Mouse (Mus musculus): ENCODE measurements around the gene Xrcc4. TPM values are rescaled to one million over a fixed set of nuclear protein-coding genes. Genes with fewer than 3 reads are reported as not detected.

Xrcc4 gene
- polyA plus RNA-seq, 1 experiment from 2014 or later: 16.9 TPM

DNA sequence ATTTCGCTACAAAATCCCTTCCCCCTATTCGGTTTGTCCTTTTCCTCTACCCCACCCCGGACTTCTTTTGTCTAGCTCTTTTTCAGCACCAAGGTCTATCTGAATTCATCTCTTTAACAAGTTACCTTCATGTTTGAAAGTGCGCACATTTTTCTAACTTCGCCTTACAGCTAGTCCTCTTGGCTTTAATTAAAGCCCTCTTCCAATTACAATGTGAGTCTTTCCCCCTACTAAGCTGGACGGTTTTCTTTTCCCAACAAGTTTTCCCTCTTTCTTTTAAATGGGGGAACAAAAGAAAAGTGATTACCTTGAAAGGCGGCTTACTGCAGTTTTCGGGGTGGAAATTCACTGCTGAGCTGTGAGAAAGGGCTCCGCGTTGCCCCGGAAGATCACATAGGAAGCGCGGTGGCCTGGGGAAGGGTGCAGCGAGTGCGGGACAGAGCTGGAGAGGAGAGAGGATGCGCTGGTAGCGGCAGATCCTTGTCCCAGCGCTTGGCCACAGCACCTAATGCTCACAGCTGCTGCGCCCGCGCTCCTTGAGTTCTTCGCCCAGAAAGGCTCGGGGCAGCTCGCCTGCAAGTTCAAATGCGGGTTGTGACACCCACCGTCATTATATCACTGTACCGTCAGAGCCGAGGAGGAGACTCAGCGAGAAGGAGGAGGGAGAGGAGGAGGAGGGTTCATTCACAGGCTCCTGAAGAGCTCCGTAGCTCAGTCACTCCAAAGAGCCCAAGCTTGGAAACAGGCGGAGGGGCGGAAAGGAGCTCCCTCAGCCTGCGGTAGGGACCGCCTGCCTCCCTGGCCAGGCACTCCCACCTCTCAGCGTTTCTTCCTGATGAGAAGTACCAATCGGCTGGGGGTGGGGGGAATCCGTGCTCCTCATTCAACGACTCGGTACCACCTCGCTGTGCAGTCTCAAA is 347.4 kb downstream of the Xrcc4 start, which contains the start of gene Vcan:
TSS of gene Vcan (minus strand) at position 744 of the 920 bp plus-strand sequence.
- Histone ChIP-seq H3K4me3 (peak within 1 kb of the TSS; percentile 51), H3K4me1 (peaks cover 25% of the 10 kb centered on the region), H3K36me3 (no peaks in the 10 kb centered on the region), H3K9me3 (no peaks in the 10 kb centered on the region), H3K27me3 (no peaks in the 10 kb centered on the region), H3K9ac (replicated peaks) (peak within 1 kb of the TSS; percentile 63), H3K27ac (replicated peaks) (peak within 1 kb of the TSS; percentile 91), H3K4me2 (replicated peaks) (peak within 1 kb of the TSS; percentile 97)
- under 1% methylated on average over 40 of the region's 40 CpGs for WGBS
- peak; percentile 72 for ATAC-seq (replicated peaks)

DNA sequence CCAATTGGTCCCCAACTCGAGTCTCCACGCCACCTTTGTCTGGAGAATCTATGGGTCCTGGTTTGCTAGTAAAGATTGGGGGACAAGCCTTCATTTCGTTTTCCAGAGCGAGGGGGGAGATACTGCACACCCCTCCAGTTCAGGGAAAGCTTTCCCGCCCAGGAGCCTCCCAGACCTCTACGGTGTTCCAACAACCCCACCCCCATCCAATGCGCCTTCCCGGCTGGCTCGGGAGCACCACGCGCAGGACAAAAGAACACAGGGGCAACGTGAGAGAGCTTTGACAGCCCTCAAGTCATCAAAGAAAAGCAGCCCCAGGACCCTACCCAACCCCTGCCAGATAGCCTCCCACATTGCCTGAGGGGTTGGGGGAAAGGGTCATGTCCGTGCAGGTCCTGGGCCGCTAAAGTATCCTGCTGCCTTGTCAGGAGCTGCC is 348.3 kb downstream of the Xrcc4 start:
- Histone ChIP-seq H3K4me1 (peaks cover 25% of the 10 kb centered on the region), H3K9ac (replicated peaks) (peak overlapping the region; percentile 63), H3K9me3 (no peaks in the 10 kb centered on the region), H3K4me2 (replicated peaks) (peak overlapping the region; percentile 97), H3K27ac (replicated peaks) (peak overlapping the region; percentile 91), H3K27me3 (no peaks in the 10 kb centered on the region), H3K36me3 (no peaks in the 10 kb centered on the region), H3K4me3 (peak overlapping the region; percentile 51)
- WGBS: under 1% methylated on average over 14 of the region's 14 CpGs
- peak; percentile 51 for ATAC-seq (replicated peaks)

DNA sequence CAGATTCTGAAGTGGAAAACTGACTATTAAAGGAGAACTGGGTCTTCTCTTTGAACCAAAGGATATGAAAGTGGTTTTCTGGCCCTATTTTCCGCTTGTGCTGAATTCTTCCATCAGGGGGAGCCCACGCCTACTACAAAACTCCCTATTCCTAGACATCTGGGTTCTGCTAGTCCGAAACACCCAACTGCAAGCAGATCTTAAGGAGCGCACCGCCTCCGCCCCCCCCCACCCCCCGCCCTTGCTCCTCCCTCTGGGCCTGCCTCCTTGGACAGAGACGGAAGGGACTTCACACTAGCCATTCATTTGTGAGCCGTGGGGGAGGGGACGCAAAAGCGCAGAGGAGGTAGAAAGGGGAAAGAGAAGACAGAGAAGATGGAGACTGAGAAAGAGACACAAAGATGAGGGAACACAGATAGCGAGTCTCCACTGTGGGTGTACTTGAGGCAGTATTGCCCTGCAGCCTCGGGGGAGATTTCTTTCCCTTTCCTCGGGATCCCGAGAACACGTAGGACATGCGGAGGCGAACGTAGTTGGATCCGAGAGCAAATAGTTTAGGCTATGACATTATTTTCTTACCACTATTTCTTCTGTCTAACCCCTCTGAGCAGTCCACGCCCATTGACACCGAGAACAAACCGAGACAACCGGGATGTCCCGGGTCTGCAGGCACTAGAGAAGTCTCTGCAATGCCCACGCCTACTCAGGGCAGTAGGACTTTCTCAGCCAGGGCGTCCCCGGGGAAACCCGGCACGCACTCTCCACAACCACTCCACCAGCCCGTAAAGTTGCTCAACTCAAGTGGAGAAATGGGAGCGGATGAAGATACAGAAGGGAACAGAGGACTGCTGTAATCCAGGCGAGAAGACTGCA is 348.9 kb downstream of the Xrcc4 start:
- peak; percentile 87 for ATAC-seq (replicated peaks)
- peak overlapping the region; percentile 97 for H3K4me2 ChIP-seq (replicated peaks)
- H3K27me3 ChIP-seq: no peaks in the 10 kb centered on the region
- peaks cover 25% of the 10 kb centered on the region for H3K4me1 ChIP-seq
- peak overlapping the region; percentile 51 for H3K4me3 ChIP-seq
- H3K27ac ChIP-seq (replicated peaks): peak overlapping the region; percentile 91
- peak overlapping the region; percentile 63 for H3K9ac ChIP-seq (replicated peaks)
- under 1% methylated on average over 33 of the region's 33 CpGs for WGBS
- H3K36me3 ChIP-seq: no peaks in the 10 kb centered on the region
- no peaks in the 10 kb centered on the region for H3K9me3 ChIP-seq

DNA sequence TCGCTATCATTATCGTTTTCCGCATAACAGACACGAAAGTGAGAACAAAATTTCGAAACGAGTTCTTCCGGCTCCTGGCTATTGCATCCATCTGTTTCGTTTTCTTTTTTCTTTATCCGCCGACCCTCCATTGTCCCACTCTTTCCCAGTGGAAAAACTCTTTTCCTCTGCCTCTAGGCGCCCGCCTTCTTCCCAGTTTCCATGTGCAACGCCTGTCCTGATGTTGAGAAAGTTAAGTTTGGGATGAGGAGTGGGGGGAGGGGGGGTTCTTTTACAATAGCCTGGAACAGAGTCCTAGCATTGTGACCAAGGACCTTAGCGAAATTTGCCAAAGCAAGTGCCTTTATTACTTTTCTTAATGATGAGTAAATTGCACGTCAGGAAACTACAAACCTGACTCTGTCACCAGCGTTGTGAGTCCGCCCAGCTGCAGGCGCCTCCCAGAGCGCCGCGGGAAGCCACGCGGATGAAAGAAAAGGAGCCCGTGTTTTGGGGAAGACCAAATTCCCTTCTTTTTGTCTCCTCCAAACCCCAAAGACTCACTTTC is 349.6 kb downstream of the Xrcc4 start:
- H3K27ac ChIP-seq (replicated peaks): peak overlapping the region; percentile 91
- peak overlapping the region; percentile 97 for H3K4me2 ChIP-seq (replicated peaks)
- peak overlapping the region; percentile 51 for H3K4me3 ChIP-seq
- ATAC-seq (replicated peaks): peak; percentile 21; the same call in 1 of the 2 replicates
- peak overlapping the region; percentile 63 for H3K9ac ChIP-seq (replicated peaks)
- under 1% methylated on average over 24 of the region's 24 CpGs for WGBS
- no peaks in the 10 kb centered on the region for H3K9me3 ChIP-seq
- no peaks in the 10 kb centered on the region for H3K27me3 ChIP-seq
- peaks cover 25% of the 10 kb centered on the region for H3K4me1 ChIP-seq
- no peaks in the 10 kb centered on the region for H3K36me3 ChIP-seq

DNA sequence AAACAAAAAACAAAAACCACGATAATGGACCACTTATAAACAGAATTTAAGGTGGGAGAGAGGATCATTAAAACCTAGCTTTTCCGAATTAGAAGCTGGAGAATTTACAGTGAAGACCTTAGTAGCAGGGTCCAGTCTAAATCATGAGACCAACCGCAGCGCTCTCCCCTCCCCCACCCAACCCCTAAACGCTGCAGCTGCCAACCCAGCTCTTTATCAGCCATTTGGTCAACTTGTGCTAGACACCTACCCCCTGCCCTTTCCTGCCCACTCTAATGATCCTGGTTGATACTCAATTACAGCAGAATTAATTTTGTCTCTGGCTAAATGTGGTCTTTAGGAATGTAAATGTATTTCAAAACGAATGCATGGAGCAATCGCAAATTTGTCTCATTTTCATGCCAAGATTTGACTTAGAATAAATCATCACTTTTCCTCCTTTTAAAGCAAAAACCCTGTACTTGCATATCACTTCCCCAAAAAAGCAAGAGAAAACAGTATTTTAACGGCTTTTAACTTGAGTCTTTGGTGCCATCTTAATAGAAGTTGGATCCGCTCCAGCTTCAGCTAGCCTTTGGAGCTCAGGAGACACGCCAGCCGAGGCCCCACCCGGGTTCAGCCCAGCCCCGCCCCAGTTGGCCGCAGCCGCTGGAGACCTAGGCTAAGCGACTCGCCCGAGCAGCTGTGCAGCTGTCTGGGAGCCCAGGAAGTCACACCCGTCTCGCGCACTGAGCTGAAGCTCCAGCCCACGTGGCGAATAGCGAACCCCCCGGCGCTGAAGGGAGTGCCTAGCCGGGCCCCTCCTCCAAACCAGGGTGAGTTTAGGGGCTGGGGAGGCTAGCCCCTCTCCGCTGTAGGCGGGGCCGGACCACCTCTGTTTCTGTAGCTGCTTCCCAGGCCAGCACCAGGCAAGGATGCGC is 350.4 kb downstream of the Xrcc4 start:
- H3K9me3 ChIP-seq: no peaks in the 10 kb centered on the region
- H3K27ac ChIP-seq (replicated peaks): peak overlapping the region; percentile 91
- peak overlapping the region; percentile 63 for H3K9ac ChIP-seq (replicated peaks)
- H3K4me1 ChIP-seq: peaks cover 25% of the 10 kb centered on the region
- peak overlapping the region; percentile 97 for H3K4me2 ChIP-seq (replicated peaks)
- peak; percentile 31 for ATAC-seq (replicated peaks)
- peak overlapping the region; percentile 51 for H3K4me3 ChIP-seq
- WGBS: 1% methylated on average over 31 of the region's 31 CpGs
- no peaks in the 10 kb centered on the region for H3K36me3 ChIP-seq
- H3K27me3 ChIP-seq: no peaks in the 10 kb centered on the region

DNA sequence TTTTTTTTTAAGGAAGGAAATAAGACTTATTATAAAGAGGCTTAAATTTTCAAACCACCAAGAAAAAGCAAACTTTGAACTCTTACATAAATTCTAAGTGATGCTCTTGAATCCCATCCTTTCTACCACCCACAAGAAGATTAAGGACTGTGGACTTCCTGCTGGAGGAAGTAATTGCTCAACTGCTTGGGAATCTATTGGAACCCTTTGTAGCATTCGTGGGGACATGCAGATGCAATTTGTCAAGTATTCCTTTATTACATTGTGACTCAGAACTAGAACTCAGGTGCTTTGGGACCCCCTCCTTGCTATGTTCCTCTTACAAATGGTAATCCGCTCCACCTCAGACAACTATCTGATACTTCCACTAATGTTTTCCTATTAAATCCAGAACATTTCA is 351.1 kb downstream of the Xrcc4 start:
- Histone ChIP-seq H3K36me3 (no peaks in the 10 kb centered on the region), H3K4me2 (replicated peaks) (peak overlapping the region; percentile 97), H3K4me1 (peaks cover 25% of the 10 kb centered on the region), H3K9me3 (no peaks in the 10 kb centered on the region), H3K27me3 (no peaks in the 10 kb centered on the region), H3K9ac (replicated peaks) (peak overlapping the region; percentile 63; the same call in 1 of the 2 replicates), H3K27ac (replicated peaks) (no peak overlapping the region), H3K4me3 (peak overlapping the region; percentile 51)
- 44% methylated on average over 2 of the region's 2 CpGs for WGBS
- no peak for ATAC-seq (replicated peaks)

DNA sequence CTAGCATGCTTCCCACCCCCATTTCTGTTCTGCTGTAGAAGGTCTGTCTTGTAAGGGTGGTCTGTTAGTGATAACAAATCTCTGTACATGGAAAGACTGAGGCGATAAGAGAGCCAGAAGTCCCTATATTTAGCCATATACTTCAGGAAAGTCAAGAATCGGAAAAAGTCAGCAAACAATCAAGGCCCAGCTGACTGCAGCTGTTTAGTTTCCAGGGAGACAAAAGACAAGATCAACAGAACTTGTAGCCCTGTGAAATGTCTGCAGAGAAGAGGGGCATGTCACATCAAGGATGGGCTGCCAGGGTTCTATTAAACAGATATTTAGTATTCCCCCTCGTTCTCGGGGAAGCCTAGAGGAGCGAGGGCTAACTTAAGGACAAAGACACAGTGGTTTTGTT is 354.3 kb downstream of the Xrcc4 start:
- ATAC-seq (replicated peaks): no peak
- WGBS: 74% methylated on average over 5 of the region's 5 CpGs

DNA sequence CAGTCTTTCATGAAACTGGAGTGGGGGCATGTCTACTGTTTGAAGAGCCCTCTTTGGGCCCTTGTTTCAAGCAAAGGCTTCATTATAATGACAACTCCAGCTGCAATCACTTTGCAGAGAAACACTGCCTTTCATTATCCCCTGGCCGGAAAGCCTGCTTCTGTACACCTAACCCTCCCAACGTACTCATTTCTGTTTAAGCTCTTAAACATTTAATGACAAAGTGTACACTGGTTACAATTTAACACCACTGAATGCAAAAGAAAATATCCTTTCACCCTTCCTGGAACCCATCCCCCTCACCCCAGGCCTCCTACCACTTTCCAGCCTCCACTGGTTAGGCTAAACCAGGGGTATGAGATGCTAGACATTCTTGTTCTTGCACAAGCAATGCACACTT is 362.9 kb downstream of the Xrcc4 start:
- no peaks in the 10 kb centered on the region for H3K4me1 ChIP-seq
- no peak overlapping the region for H3K9ac ChIP-seq (replicated peaks)
- H3K9me3 ChIP-seq: no peaks in the 10 kb centered on the region
- no peak overlapping the region for H3K4me3 ChIP-seq
- WGBS: 76% methylated on average over 2 of the region's 2 CpGs
- no peak for ATAC-seq (replicated peaks)
- no peaks in the 10 kb centered on the region for H3K27me3 ChIP-seq
- no peak overlapping the region for H3K4me2 ChIP-seq (replicated peaks)
- H3K36me3 ChIP-seq: peaks cover 26% of the 10 kb centered on the region
- no peak overlapping the region for H3K27ac ChIP-seq (replicated peaks)

More for the DNA sequence above, 354.3 kb downstream of the Xrcc4 start:
- H3K36me3 ChIP-seq: no peaks in the 10 kb centered on the region
- H3K4me3 ChIP-seq: no peak overlapping the region
- no peak overlapping the region for H3K4me2 ChIP-seq (replicated peaks)
- no peaks in the 10 kb centered on the region for H3K27me3 ChIP-seq
- no peak overlapping the region for H3K9ac ChIP-seq (replicated peaks)
- H3K9me3 ChIP-seq: no peaks in the 10 kb centered on the region
- no peak overlapping the region for H3K27ac ChIP-seq (replicated peaks)
- peaks cover 16% of the 10 kb centered on the region for H3K4me1 ChIP-seq

Other genes starting within 250 kb of the Xrcc4 start
- gene Tmem167, start 485 bp downstream of the Xrcc4 start, polyA plus RNA-seq (2015; fragmentation: Nextera tagmentation; extraction: Ambion mirVana): 45.7 and 47.6 TPM in 2 replicates

Data from forebrain, embryonic 15.5 days (tissue).